Mouse (Mus musculus): Measurements from ENCODE around the gene Gtf2f2. TPM values are rescaled to one million over a fixed set of nuclear protein-coding genes. Genes with fewer than 3 reads are reported as not detected.

Gtf2f2 gene
- total and polyA plus RNA-seq, 2 experiments from 2014 or later: 14.8 to 41.3 TPM

GRCm38 (mm10) chr14:76020259-76020785, 9.7 kb upstream of the Gtf2f2 start:
- no peak for TF ChIP-seq CTCF (IDR thresholded peaks at IDR 0.05; ENCODE audit: low read depth)
- Histone ChIP-seq H3K9ac (replicated peaks; ENCODE audit: low read length) (no peak overlapping the region), H3K27me3 (ENCODE audit: insufficient read depth, low read length) (no peaks in the 10 kb centered on the region), H3K9me3 (ENCODE audit: low read length) (no peaks in the 10 kb centered on the region), H3K36me3 (ENCODE audit: insufficient read depth, low read length) (no peaks in the 10 kb centered on the region), H3K4me3 (ENCODE audit: low read length) (no peak overlapping the region), H3K4me2 (ENCODE audit: low read depth, low read length) (no peak overlapping the region), H3K27ac (no peak overlapping the region; the same call in 1 of the 2 replicates), H3K4me1 (ENCODE audit: insufficient read depth, low read length) (0 out of 2 replicates have a peak, but pooled peaks cover 7% of the 10 kb centered on the region)
- no peak for ATAC-seq
- peak; percentile 67 for DNase-seq (ENCODE audit: low spot score)
- 48% methylated on average over 5 of the region's 5 CpGs for WGBS

- peak; percentile 51; the same call in 1 of the 2 replicates for ATAC-seq
- peak; percentile 66 for DNase-seq (ENCODE audit: low spot score)
- Histone ChIP-seq H3K36me3 (ENCODE audit: insufficient read depth, low read length) (no peaks in the 10 kb centered on the region), H3K27me3 (ENCODE audit: insufficient read depth, low read length) (no peaks in the 10 kb centered on the region), H3K9ac (replicated peaks; ENCODE audit: low read length) (no peak overlapping the region), H3K9me3 (ENCODE audit: low read length) (no peaks in the 10 kb centered on the region), H3K4me1 (ENCODE audit: insufficient read depth, low read length) (0 out of 2 replicates have a peak, but pooled peaks cover 7% of the 10 kb centered on the region), H3K27ac (0 out of 2 replicates have a peak overlapping the region, but pooled peaks have one; percentile 2), H3K4me2 (ENCODE audit: low read depth, low read length) (no peak overlapping the region), H3K4me3 (ENCODE audit: low read length) (no peak overlapping the region)
- 49% methylated on average over 10 of the region's 10 CpGs for WGBS
- no peak for TF ChIP-seq CTCF (IDR thresholded peaks at IDR 0.05; ENCODE audit: low read depth)
Measured at GRCm38 (mm10) chr14:76017785-76018490, 7.3 kb upstream of the Gtf2f2 start.

- Histone ChIP-seq H3K36me3 (ENCODE audit: insufficient read depth, low read length) (no peaks in the 10 kb centered on the region), H3K9ac (replicated peaks; ENCODE audit: low read length) (no peak overlapping the region), H3K4me3 (ENCODE audit: low read length) (no peak overlapping the region), H3K4me1 (ENCODE audit: insufficient read depth, low read length) (peaks cover 11% of the 10 kb centered on the region; the same call in 1 of the 2 replicates), H3K9me3 (ENCODE audit: low read length) (no peaks in the 10 kb centered on the region), H3K27ac (no peak overlapping the region), H3K4me2 (ENCODE audit: low read depth, low read length) (no peak overlapping the region), H3K27me3 (ENCODE audit: insufficient read depth, low read length) (no peaks in the 10 kb centered on the region)
- no peak for DNase-seq (ENCODE audit: low spot score)
- no peak for TF ChIP-seq CTCF (IDR thresholded peaks at IDR 0.05; ENCODE audit: low read depth)
- ATAC-seq: no peak
- WGBS: 35% methylated on average over 2 of the region's 2 CpGs
Measured at GRCm38 (mm10) chr14:76014331-76014730, 3.7 kb upstream of the Gtf2f2 start.

- TF ChIP-seq CTCF (IDR thresholded peaks at IDR 0.05; ENCODE audit: low read depth): no peak
- Histone ChIP-seq H3K4me3 (ENCODE audit: low read length) (peak overlapping the region; percentile 88), H3K9me3 (ENCODE audit: low read length) (no peaks in the 10 kb centered on the region), H3K27ac (no peak overlapping the region), H3K9ac (replicated peaks; ENCODE audit: low read length) (peak overlapping the region; percentile 71; the same call in 1 of the 2 replicates), H3K27me3 (ENCODE audit: insufficient read depth, low read length) (no peaks in the 10 kb centered on the region), H3K4me2 (ENCODE audit: low read depth, low read length) (peak overlapping the region; percentile 62), H3K4me1 (ENCODE audit: insufficient read depth, low read length) (peaks cover 17% of the 10 kb centered on the region; the same call in 1 of the 2 replicates), H3K36me3 (ENCODE audit: insufficient read depth, low read length) (no peaks in the 10 kb centered on the region)
- ATAC-seq (peak; percentile 42), DNase-seq (ENCODE audit: low spot score) (no peak)
- 20% methylated on average over 7 of the region's 7 CpGs for WGBS
Measured at GRCm38 (mm10) chr14:76011062-76011457, 395 bp upstream of the Gtf2f2 start.

- H3K9ac ChIP-seq (replicated peaks; ENCODE audit: low read length): 0 out of 2 replicates have a peak overlapping the region, but pooled peaks have one; percentile 1
- 74% methylated on average over 5 of the region's 5 CpGs for WGBS
Measured at GRCm38 (mm10) chr14:76009185-76009584, 1.5 kb downstream of the Gtf2f2 start.

GRCm38 (mm10) chr14:76008174-76008573, 2.5 kb downstream of the Gtf2f2 start:
- TF ChIP-seq CTCF (IDR thresholded peaks at IDR 0.05; ENCODE audit: low read depth): no peak
- H3K4me1 ChIP-seq (ENCODE audit: insufficient read depth, low read length): peaks cover 17% of the 10 kb centered on the region; the same call in 1 of the 2 replicates
- H3K36me3 ChIP-seq (ENCODE audit: insufficient read depth, low read length): no peaks in the 10 kb centered on the region
- H3K27ac ChIP-seq: no peak overlapping the region
- DNase-seq (ENCODE audit: low spot score): no peak
- no peak for ATAC-seq
- no peaks in the 10 kb centered on the region for H3K9me3 ChIP-seq (ENCODE audit: low read length)
- H3K27me3 ChIP-seq (ENCODE audit: insufficient read depth, low read length): no peaks in the 10 kb centered on the region
- H3K4me3 ChIP-seq (ENCODE audit: low read length): no peak overlapping the region
- no peak overlapping the region for H3K4me2 ChIP-seq (ENCODE audit: low read depth, low read length)
- H3K9ac ChIP-seq (replicated peaks; ENCODE audit: low read length): no peak overlapping the region
- 97% methylated on average over 1 of the region's 1 CpGs for WGBS

More at GRCm38 (mm10) chr14:76009185-76009584, 1.5 kb downstream of the Gtf2f2 start:
- Histone ChIP-seq H3K27ac (no peak overlapping the region), H3K4me2 (ENCODE audit: low read depth, low read length) (peak overlapping the region; percentile 62), H3K36me3 (ENCODE audit: insufficient read depth, low read length) (no peaks in the 10 kb centered on the region), H3K27me3 (ENCODE audit: insufficient read depth, low read length) (no peaks in the 10 kb centered on the region), H3K4me1 (ENCODE audit: insufficient read depth, low read length) (peaks cover 17% of the 10 kb centered on the region; the same call in 1 of the 2 replicates), H3K9me3 (ENCODE audit: low read length) (no peaks in the 10 kb centered on the region), H3K4me3 (ENCODE audit: low read length) (peak overlapping the region; percentile 88; the same call in 1 of the 2 replicates)
- no peak for TF ChIP-seq CTCF (IDR thresholded peaks at IDR 0.05; ENCODE audit: low read depth)
- ATAC-seq (no peak), DNase-seq (ENCODE audit: low spot score) (no peak)
